Mouse (Mus musculus) 3T3-L1 (cell line): Measurements from ENCODE around the gene Metrn.
A peak's percentile ranks its signal among the peaks of the same experiment; 100 is the strongest.
"Not testable (repeated sequence)": the region's sequence is repeated elsewhere in the genome, so short reads cannot be mapped to it uniquely, and the experiment has no call there.

Source experiments
- DNase-seq: peaks from one replicate; pipeline ENCODE4 v3.0.0-alpha.2; 2015; ENCODE audit warnings: low read depth, low spot score

Gene Metrn

GRCm38 (mm10) chr17:25808789-25809605 is 12.1 kb upstream of the Metrn start, which contains the start of gene Fbxl16:
Gene Fbxl16, plus strand, starts transcription at chr17:25809085.
- no peak for DNase-seq

- no peak for DNase-seq
Observed at GRCm38 (mm10) chr17:25808028-25808427, 11.1 kb upstream of the Metrn start.

DNA sequence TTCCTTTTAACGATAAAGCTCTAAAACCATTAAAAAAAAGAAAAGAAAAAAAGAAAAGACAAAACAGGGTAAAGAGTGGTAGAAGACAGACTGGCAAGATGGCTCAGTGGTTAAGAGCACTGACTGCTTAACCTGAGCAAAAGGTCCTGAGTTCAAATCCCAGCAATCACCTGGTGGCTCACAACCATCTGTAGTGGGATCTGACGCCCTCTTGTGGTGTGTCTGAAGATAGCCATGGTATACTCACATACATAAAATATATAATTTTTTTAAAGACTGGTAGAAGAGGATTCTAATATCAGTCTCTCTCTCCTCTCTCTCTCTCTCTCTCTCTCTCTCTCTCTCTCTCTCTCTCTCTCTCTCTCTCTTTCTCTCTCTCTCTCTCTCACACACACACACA is 10.5 kb upstream of the Metrn start:
- not testable (repeated sequence) for DNase-seq

- DNase-seq, result peak; percentile 69
Observed at GRCm38 (mm10) chr17:25806507-25806906, 9.6 kb upstream of the Metrn start.

DNA sequence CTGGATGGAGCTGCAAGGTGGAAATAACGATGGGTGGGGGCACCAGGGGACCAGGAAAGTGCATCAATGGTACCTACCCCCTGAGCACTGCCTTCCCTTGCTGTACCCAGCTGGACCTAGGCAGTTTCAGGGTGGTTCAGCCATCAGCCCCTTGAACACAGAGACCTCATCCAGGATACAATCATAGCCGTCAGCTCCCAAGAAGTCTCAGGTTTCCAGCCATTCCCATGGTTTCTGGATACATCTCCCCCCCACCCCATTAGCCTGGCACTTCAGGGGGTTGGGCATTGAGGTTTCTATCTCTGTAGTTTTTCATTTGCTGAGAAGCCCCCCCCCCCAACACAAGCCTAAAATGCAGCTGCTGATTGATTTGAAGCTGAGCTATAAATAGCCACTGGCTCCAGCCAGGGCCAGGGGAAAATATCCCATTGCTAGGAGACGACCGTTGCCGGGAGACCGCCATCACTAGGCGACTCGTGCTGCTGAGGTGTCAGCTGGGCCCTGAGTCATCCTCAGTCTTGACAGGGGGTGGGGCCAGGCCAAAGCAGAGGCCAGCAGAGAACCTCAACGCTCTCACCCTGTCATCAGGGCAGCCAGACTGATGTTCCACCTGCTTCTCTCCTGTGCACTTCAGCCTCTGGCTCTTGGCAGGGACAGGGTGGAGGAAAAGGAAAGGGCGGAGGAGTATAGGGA is 6.0 kb upstream of the Metrn start:
- DNase-seq, result peak; percentile 92

DNA sequence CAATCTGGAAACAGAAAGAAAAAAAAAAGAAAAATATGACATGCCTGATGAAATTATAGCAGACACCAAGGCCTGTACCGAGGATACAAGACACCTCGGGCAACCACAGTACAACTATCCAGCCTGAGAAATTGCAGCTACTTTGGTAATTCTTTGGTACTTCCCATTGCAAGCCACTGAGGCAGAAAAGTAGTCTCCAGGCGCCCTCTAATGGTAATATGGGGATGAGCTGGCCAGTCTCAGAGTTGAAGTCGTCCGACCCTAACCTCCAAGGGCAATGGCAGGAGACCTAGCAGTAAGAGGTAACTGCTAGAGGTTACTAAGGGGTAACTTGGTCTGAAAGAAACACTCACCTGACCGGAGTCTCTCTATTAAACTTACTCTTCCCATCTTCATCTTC is 4.1 kb upstream of the Metrn start:
- peak; percentile 89 for DNase-seq

DNA sequence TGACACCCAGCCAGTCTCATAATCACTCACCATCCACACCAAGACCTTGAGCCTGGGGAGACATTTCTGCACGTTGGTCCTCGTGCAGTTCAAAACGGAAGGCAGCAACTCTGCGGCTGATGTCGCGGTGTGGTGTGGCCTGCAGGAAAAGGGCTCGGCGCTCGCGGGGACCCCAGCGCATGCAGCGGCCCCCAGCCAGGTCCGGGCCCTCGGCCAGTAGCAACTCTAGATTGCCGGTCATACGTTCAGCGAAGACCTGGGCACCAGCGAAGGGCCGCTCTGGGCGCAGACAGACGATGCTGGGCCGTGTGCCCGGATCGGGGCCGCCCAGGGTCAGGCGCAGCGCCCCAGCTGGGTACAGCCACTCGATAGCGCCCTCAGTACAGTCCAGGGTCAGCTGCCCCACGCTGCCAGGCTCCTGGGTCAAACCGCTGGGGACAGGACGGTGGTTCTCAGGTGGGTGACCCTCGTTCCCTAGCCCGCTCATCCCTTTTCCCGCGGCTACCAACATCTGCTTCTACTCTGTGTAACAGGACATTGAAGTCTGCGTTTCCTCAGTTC is 645 bp downstream of the Metrn start:
- DNase-seq, result no peak

GRCm38 (mm10) chr17:25795609-25796092 is 1.3 kb downstream of the Metrn start, which contains the start of gene AC134908.4:
Gene AC134908.4, minus strand, starts transcription at chr17:25795659.
- DNase-seq, result peak; percentile 47

GRCm38 (mm10) chr17:25794998-25795397 is 1.9 kb downstream of the Metrn start:
- DNase-seq, result no peak

DNA sequence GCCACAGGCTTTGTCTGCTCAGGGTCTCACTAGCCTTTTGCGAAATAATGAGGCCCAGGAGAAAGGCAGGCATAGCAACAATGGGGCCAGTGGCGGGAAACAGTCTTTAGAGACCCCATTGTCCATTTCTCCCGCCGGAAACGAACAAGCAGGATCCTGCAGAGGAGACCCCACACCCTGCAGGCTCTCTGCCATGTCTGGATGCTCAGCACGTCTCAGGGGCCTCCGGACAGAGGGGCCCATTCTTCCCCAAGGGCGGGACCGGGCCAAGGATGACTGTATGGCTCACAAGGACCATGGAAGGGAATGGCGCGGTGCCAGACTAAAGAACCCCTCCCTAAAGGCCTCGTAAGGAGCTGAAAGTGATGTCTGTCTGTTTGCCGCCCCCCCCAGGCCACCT is 2.7 kb downstream of the Metrn start:
- no peak for DNase-seq

GRCm38 (mm10) chr17:25792615-25793014 is 4.3 kb downstream of the Metrn start, which contains the start of gene Fam173a:
Gene Fam173a, minus strand, starts transcription at chr17:25792901.
- DNase-seq, result peak; percentile 76

DNA sequence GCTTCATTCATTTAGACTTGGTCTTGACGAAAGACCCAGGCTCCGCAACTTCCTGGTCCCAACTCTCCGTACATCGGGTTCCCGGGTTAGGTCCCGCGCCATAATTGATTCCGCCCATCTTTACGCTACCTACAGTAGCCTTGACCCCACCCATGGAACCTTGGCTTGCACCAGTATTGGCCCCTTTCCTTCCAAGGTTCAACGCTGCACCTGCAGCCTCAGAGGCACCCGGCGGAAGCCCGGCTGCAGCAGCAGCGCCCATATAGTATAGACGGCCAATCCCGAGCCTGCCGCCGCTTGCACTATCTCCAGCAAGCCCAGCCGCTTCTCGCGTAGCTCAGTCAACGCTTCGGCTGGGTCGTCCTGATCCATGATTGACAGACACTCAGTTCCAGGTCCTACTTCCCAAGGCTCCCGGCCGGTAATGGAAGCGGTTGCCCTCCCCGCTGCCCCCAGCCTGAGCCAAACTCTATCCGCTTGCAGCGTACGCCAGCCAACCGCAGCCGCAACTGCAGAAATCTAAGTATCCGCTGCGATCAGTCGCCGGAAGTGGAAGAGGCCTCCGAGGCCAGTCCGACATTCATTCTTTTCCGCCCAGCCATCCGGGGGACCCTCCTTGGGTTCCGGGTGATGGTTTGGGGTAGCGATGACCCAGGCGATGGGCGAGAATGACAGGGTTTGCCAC is 5.0 kb downstream of the Metrn start:
- peak; percentile 89 for DNase-seq

DNA sequence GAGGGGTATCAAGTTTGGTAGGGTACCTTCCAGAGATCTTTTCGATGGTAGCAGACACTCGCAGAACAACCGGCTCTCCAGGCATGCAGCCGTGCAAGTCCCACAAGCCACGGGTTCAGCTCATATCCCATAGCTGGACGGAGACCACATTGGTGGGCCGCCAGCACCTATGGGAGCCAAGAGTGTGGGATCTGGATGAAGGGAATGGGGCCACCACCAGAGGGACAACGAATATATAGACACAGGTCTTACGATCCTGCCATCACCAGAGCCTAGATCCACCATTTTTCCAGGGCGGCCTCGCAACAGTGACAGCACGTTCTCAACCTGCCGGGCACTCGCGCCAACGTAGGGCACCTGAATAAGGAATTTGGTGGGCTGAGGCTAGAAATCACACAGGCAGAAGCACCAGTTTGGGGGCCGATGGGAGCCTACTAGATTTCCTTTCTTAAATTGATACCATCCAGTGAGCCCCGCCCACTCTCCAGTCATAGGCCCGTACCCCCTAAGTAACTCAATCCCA is 5.6 kb downstream of the Metrn start:
- peak; percentile 50 for DNase-seq

- no peak for DNase-seq
Observed at GRCm38 (mm10) chr17:25786781-25787504, 10.0 kb downstream of the Metrn start.

GRCm38 (mm10) chr17:25786280-25786679 is 10.7 kb downstream of the Metrn start, which contains the start of gene Ccdc78:
Gene Ccdc78, plus strand, starts transcription at chr17:25786580.
- DNase-seq, result no peak

DNA sequence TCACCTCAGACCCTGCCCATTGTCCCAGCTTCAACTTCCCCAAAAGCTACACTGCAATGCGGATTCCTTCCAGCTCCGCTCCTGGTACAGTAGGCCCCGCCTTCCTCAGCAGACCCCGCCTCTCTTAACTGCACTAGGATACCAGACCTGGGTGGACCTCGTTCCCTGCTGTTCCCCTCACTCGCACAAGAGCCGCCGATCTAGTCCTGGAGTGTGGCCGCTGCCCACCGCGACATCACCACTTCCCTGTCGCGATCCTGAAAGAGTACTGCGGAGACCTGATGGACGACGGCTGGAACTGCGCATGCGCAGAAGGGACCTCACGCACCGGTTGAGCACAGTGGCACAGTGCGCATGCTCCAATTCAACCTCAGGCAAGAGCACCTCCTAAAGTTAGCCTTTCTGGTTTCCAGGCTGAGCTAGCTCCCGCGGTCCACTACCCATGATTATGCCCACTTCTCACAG is 11.6 kb downstream of the Metrn start, which contains the start of gene Haghl:
Haghl (minus strand) TSS at position 393 of the 465 bp plus-strand sequence.
- peak; percentile 99 for DNase-seq

- no peak for DNase-seq
Observed at GRCm38 (mm10) chr17:25783861-25784574, 12.9 kb downstream of the Metrn start.

DNA sequence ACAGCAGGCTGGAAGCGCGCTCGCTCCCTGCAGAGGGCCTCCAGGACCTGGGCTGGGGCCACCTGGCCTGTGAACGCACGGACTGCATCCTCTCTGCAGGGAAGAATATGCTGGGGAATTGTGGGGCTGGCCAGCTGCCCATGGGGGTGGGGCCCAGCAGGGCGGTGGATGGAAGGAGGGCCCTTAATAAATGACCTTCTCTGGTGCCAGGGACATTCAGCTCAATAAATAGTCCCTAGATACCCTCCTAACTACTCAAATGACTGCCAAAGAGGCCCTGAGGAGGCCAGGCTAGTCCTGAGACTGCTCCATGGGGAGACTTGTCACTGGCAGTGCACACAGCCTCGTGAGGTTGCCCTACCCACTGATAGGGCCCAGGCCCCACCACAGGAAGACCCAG is 13.8 kb downstream of the Metrn start:
- no peak for DNase-seq

DNA sequence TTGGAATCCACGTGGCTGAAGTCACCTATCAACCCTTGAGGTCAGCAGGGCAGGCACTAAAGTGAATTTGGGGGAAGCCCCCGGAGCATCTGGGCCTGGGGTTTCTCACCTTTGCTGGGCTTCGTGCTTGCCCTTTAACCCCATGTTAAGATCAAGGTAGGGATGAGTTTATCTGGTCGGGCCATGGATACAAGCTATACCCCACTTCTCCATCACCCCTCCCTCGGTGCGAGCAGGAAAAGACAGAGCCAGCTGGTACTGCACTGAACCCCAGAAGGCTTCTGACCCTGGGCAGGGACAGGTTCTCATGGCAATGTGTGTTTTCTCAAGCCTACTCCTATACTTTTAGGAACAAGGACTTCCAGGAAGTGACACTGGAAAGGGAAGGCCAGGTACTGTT is 15.6 kb downstream of the Metrn start:
- DNase-seq, result no peak

DNA sequence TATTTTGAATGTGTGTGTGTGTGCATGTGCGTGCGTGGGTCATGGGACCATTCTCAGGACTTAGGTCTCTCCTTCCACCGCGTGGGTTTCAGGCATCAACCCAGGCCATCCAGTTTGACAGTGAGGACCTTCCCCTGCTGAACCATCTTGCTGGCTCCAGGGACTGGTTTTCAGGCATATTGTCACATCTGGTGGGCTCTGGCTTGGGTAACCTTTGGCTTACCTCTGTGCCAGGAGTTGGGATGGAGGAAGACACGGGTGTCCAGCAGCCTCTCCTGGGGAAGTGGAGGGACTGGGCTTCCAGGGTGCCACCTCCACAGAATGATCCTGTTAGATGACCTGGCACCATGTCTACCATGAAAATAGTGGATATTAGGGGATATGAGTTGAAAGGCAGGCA is 19.0 kb downstream of the Metrn start:
- DNase-seq, result no peak
